Comparison of ENCODE assay signal across 8 mouse cellular contexts in the genomic region with DNA sequence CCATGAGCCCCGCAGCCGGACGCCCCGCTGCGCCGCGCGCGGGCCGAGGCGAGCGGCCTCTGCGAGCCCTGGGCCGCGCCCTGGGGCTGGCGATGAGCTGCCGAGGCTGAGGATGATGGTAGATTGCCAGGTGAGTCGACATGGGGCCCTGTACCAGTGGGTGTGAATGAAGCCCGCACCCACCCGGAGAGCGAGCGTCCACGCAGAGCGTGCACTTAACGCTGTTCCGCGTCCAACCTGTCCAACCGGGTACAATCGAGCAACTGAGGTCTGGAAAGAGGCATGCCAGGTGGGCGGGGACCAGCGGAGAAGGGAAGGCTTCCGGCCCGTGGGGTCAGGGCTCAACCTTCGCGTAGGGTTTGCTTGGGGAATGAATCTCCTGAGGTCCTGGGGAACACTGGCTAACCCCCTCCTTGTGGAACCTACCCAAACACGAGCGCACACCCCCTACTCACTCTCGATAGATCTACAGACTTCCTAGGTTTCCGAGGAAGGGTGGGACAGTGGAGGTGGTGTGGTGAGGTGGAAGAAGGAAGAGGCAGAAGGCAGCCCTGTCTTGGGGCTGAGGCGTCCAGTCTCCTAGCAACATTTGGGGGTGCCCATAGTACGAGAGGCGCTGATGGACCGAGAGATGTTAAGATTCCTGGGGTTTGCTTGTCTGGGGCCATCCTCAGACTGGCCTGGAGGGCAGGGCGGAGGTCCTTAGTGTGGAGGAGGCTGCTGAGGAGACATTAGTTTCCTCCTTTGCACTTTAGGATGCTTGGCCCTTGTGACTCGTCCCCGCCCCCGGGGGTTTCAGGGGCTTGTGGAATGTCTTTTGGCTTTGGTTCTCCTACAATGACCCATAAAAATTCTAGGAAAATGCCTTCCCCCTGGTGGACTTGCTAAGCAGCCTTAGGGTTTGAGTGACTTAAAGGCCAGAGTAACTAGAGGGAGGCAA. TPM values are rescaled to one million over a fixed set of nuclear protein-coding genes. Genes with fewer than 3 reads are reported as not detected.
DNase-seq lines count a peak whose midpoint lies in the region; ATAC-seq and TF ChIP-seq lines count a peak whose summit lies in the region.

No protein-coding gene starts in this region.

- peak overlapping the region; percentile 94 for H3K4me2 ChIP-seq in hindbrain, embryonic 14.5 days (replicated peaks)
- H3K4me2 ChIP-seq in liver, embryonic 15.5 days: peak overlapping the region; percentile 83
- H3K4me2 ChIP-seq in neural tube, embryonic 13.5 days: peak overlapping the region; percentile 92

- no peaks in the 10 kb centered on the region for H3K27me3 ChIP-seq in hindbrain, embryonic 14.5 days (ENCODE audit: control insufficient read depth, insufficient read depth, low read length)
- H3K27me3 ChIP-seq in liver, embryonic 15.5 days: peaks cover 45% of the 10 kb centered on the region
- H3K27me3 ChIP-seq in neural tube, embryonic 13.5 days: no peaks in the 10 kb centered on the region

- TF ChIP-seq CTCF in layer of hippocampus, adult 2 months (conservative IDR thresholded peaks at IDR 0.05): no peak

- 5% methylated on average over 47 of the region's 47 CpGs for WGBS in hindbrain, embryonic 14.5 days
- WGBS in liver, embryonic 15.5 days (ENCODE audit: insufficient replicate concordance): 5% methylated on average over 47 of the region's 47 CpGs
- 5% methylated on average over 47 of the region's 47 CpGs for WGBS in neural tube, embryonic 13.5 days

- no peaks in the 10 kb centered on the region for H3K9me3 ChIP-seq in hindbrain, embryonic 14.5 days (ENCODE audit: control insufficient read depth, low read length)
- H3K9me3 ChIP-seq in liver, embryonic 15.5 days (replicated peaks): no peaks in the 10 kb centered on the region
- no peaks in the 10 kb centered on the region for H3K9me3 ChIP-seq in neural tube, embryonic 13.5 days

- peak overlapping the region; percentile 97 for H3K9ac ChIP-seq in hindbrain, embryonic 14.5 days
- no peak overlapping the region; the same call in 1 of the 2 replicates for H3K9ac ChIP-seq in liver, embryonic 15.5 days
- peak overlapping the region; percentile 99 for H3K9ac ChIP-seq in neural tube, embryonic 13.5 days

- peak overlapping the region; percentile 78 for H3K27ac ChIP-seq in layer of hippocampus, adult 2 months
- peak overlapping the region; percentile 91 for H3K27ac ChIP-seq in hindbrain, embryonic 14.5 days
- no peak overlapping the region for H3K27ac ChIP-seq in liver, embryonic 15.5 days (replicated peaks)
- peak overlapping the region; percentile 93 for H3K27ac ChIP-seq in neural tube, embryonic 13.5 days (replicated peaks)

- no peak for DNase-seq in layer of hippocampus, adult 2 months (ENCODE audit: low spot score in 2 of 2)
- no peak for DNase-seq in layer of hippocampus, postnatal 25 days (ENCODE audit: extremely low spot score in 1 of 2, low spot score in 1 of 2)
- DNase-seq in R1 (ENCODE audit: low read depth, low spot score): peak; percentile 56
- DNase-seq in embryo, embryonic 9.5 days (ENCODE audit: extremely low spot score): peak; percentile 45
- no peak for DNase-seq in hindbrain, embryonic 14.5 days (ENCODE audit: low spot score)
- DNase-seq in gastrocnemius, adult 18-20 months (ENCODE audit: low spot score): no peak

- ATAC-seq in hindbrain, embryonic 14.5 days (ENCODE audit: low FRiP score): peak; percentile 41; the same call in 1 of the 2 replicates
- no peak; the same call in 1 of the 2 replicates for ATAC-seq in liver, embryonic 15.5 days (ENCODE audit: insufficient read depth)
- ATAC-seq in neural tube, embryonic 13.5 days (ENCODE audit: low read depth): peak; percentile 46

- peak overlapping the region; percentile 76 for H3K4me3 ChIP-seq in layer of hippocampus, adult 2 months
- peak overlapping the region; percentile 97 for H3K4me3 ChIP-seq in hindbrain, embryonic 14.5 days (replicated peaks; ENCODE audit: low read length)
- H3K4me3 ChIP-seq in liver, embryonic 15.5 days (replicated peaks): peak overlapping the region; percentile 53
- H3K4me3 ChIP-seq in neural tube, embryonic 13.5 days: peak overlapping the region; percentile 92

- H3K36me3 ChIP-seq in hindbrain, embryonic 14.5 days (replicated peaks; ENCODE audit: control insufficient read depth, insufficient read depth): peaks cover 14% of the 10 kb centered on the region
- H3K36me3 ChIP-seq in liver, embryonic 15.5 days (replicated peaks): no peaks in the 10 kb centered on the region
- H3K36me3 ChIP-seq in neural tube, embryonic 13.5 days: peaks cover 22% of the 10 kb centered on the region; the same call in 1 of the 2 replicates

- peaks cover 46% of the 10 kb centered on the region for H3K4me1 ChIP-seq in hindbrain, embryonic 14.5 days (replicated peaks; ENCODE audit: control insufficient read depth, insufficient read depth, low read length)
- peaks cover 15% of the 10 kb centered on the region for H3K4me1 ChIP-seq in liver, embryonic 15.5 days (replicated peaks)
- peaks cover 56% of the 10 kb centered on the region for H3K4me1 ChIP-seq in neural tube, embryonic 13.5 days (replicated peaks)

RNA-seq across cellular contexts. Expression of a gene that starts 0.8 kb away (rescaled TPM):
- total RNA-seq in layer of hippocampus, adult 2 months (2021): 100 to 1,000 TPM; 115 to 139 TPM
- total RNA-seq in layer of hippocampus, postnatal 25 days (2021): 100 to 1,000 TPM; 115 to 132 TPM
- 92.9 and 95.5 TPM in 2 replicates for polyA plus RNA-seq in hindbrain, embryonic 14.5 days (2014; fragmentation: Nextera tagmentation; extraction: Ambion mirVana)
- 1.8 and 2.2 TPM in 2 replicates for polyA plus RNA-seq in liver, embryonic 15.5 days (2015; fragmentation: Nextera tagmentation; extraction: Ambion mirVana)
- polyA plus RNA-seq in neural tube, embryonic 13.5 days (2015; fragmentation: Nextera tagmentation; extraction: Ambion mirVana): 86.3 and 90.7 TPM in 2 replicates
- total RNA-seq in gastrocnemius, adult 18-20 months (2021): 1 to 10 TPM; 6.1 to 8.9 TPM

RNA-seq across cellular contexts. Expression of a gene that starts 7.8 kb away (rescaled TPM):
- 1 to 10 TPM in 1 of 2 experiments, not detected in 1; 1.2 TPM for total RNA-seq in layer of hippocampus, adult 2 months (2021)
- total RNA-seq in layer of hippocampus, postnatal 25 days (2021): 1 to 10 TPM in 1 of 2 experiments, not detected in 1; 2.0 TPM
- polyA plus RNA-seq in hindbrain, embryonic 14.5 days (2014; fragmentation: Nextera tagmentation; extraction: Ambion mirVana): 0.90 and 2.9 TPM in 2 replicates
- 0.37 and 0.82 TPM in 2 replicates for polyA plus RNA-seq in liver, embryonic 15.5 days (2015; fragmentation: Nextera tagmentation; extraction: Ambion mirVana)
- 2.6 and 4.0 TPM in 2 replicates for polyA plus RNA-seq in neural tube, embryonic 13.5 days (2015; fragmentation: Nextera tagmentation; extraction: Ambion mirVana)
- under 1 TPM in 1 of 2 experiments, not detected in 1; 0.74 TPM for total RNA-seq in gastrocnemius, adult 18-20 months (2021)

RNA-seq across cellular contexts. Expression of a gene that starts 17.0 kb away (rescaled TPM):
- 1 to 10 TPM; 1.8 to 2.2 TPM for total RNA-seq in layer of hippocampus, adult 2 months (2021)
- 1 to 10 TPM; 1.5 to 2.1 TPM for total RNA-seq in layer of hippocampus, postnatal 25 days (2021)
- 1.3 and 1.7 TPM in 2 replicates for polyA plus RNA-seq in hindbrain, embryonic 14.5 days (2014; fragmentation: Nextera tagmentation; extraction: Ambion mirVana)
- 0.50 and 0.60 TPM in 2 replicates for polyA plus RNA-seq in liver, embryonic 15.5 days (2015; fragmentation: Nextera tagmentation; extraction: Ambion mirVana)
- 1.6 and 1.7 TPM in 2 replicates for polyA plus RNA-seq in neural tube, embryonic 13.5 days (2015; fragmentation: Nextera tagmentation; extraction: Ambion mirVana)
- under 1 TPM; 0.81 to 0.89 TPM for total RNA-seq in gastrocnemius, adult 18-20 months (2021)

RNA-seq across cellular contexts. Expression of a gene that starts 45.8 kb away (rescaled TPM):
- 10 to 100 TPM; 35.8 to 39.4 TPM for total RNA-seq in layer of hippocampus, adult 2 months (2021)
- total RNA-seq in layer of hippocampus, postnatal 25 days (2021): 10 to 100 TPM; 38.3 to 39.2 TPM
- 49.3 and 51.8 TPM in 2 replicates for polyA plus RNA-seq in hindbrain, embryonic 14.5 days (2014; fragmentation: Nextera tagmentation; extraction: Ambion mirVana)
- polyA plus RNA-seq in liver, embryonic 15.5 days (2015; fragmentation: Nextera tagmentation; extraction: Ambion mirVana): 23.5 and 23.7 TPM in 2 replicates
- 52.7 and 56.2 TPM in 2 replicates for polyA plus RNA-seq in neural tube, embryonic 13.5 days (2015; fragmentation: Nextera tagmentation; extraction: Ambion mirVana)
- total RNA-seq in gastrocnemius, adult 18-20 months (2021): 10 to 100 TPM; 21.1 to 22.9 TPM

RNA-seq across cellular contexts. Expression of a gene that starts 47.6 kb away (rescaled TPM):
- total RNA-seq in layer of hippocampus, adult 2 months (2021): 1 to 10 TPM; 1.9 to 2.4 TPM
- 1 to 10 TPM; 2.8 to 3.8 TPM for total RNA-seq in layer of hippocampus, postnatal 25 days (2021)
- polyA plus RNA-seq in hindbrain, embryonic 14.5 days (2014; fragmentation: Nextera tagmentation; extraction: Ambion mirVana): 4.0 and 6.2 TPM in 2 replicates
- polyA plus RNA-seq in liver, embryonic 15.5 days (2015; fragmentation: Nextera tagmentation; extraction: Ambion mirVana): not detected in 2 replicates
- 2.6 and 2.8 TPM in 2 replicates for polyA plus RNA-seq in neural tube, embryonic 13.5 days (2015; fragmentation: Nextera tagmentation; extraction: Ambion mirVana)
- not detected for total RNA-seq in gastrocnemius, adult 18-20 months (2021)

Comparison
In these comparisons a context has a peak if more than half of its experiments do, and no peak if none do; other contexts are left out.
1. DNase-seq: peak in R1 (single experiment) and embryo, embryonic 9.5 days (single experiment); none in layer of hippocampus, adult 2 months (0 of 2), layer of hippocampus, postnatal 25 days (0 of 2), hindbrain, embryonic 14.5 days (single experiment) and gastrocnemius, adult 18-20 months (single experiment).
2. RNA of a gene that starts 0.8 kb away (total RNA-seq): 115 to 139 TPM in layer of hippocampus, adult 2 months and 115 to 132 TPM in layer of hippocampus, postnatal 25 days; 6.1 to 8.9 TPM in gastrocnemius, adult 18-20 months; every median in the first group is over 10 times any median in the second.
3. Peak in every context shown above with its lines, with median percentiles within 50 percentile points of each other: H3K4me3 ChIP-seq and H3K4me2 ChIP-seq.